ENCODE assay signal across 8 mouse cellular contexts in genomic region chr10:121739548-121740505, GRCm38 (mm10). TPM values are rescaled to one million over a fixed set of nuclear protein-coding genes. Genes with fewer than 3 reads are reported as not detected.
A peak's percentile ranks its signal among the peaks of the same experiment; 100 is the strongest.
DNase-seq lines count a peak whose midpoint lies in the region; ATAC-seq and TF ChIP-seq lines count a peak whose summit lies in the region.

BC048403 (plus strand) TSS chr10:121739937.

- H3K27me3 ChIP-seq in MEL (ENCODE audit: control insufficient read depth in 1 of 2, insufficient read depth in 2 of 2, low read length in 2 of 2): no peaks in the 10 kb centered on the region
- no peaks in the 10 kb centered on the region for H3K27me3 ChIP-seq in cerebellum, adult 2 months (ENCODE audit: control insufficient read depth, insufficient read depth, low read length)
- H3K27me3 ChIP-seq in hindbrain, embryonic 10.5 days (ENCODE audit: insufficient read depth, poor library complexity, severe bottlenecking): no peaks in the 10 kb centered on the region
- H3K27me3 ChIP-seq in lung, postnatal 0 days (replicated peaks; ENCODE audit: insufficient read depth, low read length): no peaks in the 10 kb centered on the region

- WGBS in cerebellum, adult 2 months: under 1% methylated on average over 68 of the region's 68 CpGs
- WGBS in hindbrain, embryonic 10.5 days: 1% methylated on average over 68 of the region's 68 CpGs
- WGBS in lung, postnatal 0 days: 2% methylated on average over 64 of the region's 68 CpGs

- DNase-seq in MEL (ENCODE audit: low read depth, low spot score): peak; percentile 91
- peak; percentile 89 to 91 for DNase-seq in cerebellum, adult 2 months
- peak; percentile 85 for DNase-seq in forelimb bud, embryonic 11.5 days (ENCODE audit: low read depth, low spot score)
- peak; percentile 88 for DNase-seq in hindbrain, embryonic 10.5 days (ENCODE audit: low spot score)
- DNase-seq in layer of hippocampus, adult 9-11 months: peak; percentile 84
- peak; percentile 88 for DNase-seq in lung, postnatal 0 days (ENCODE audit: low spot score)
- peak; percentile 83 for DNase-seq in ovary, postnatal 14 days (ENCODE audit: low spot score)
- DNase-seq in thymus, postnatal 14 days: peak; percentile 91

- no peak for TF ChIP-seq CTCF in MEL (IDR thresholded peaks at IDR 0.05 in 2 of 3, conservative IDR thresholded peaks at IDR 0.05 in 1 of 3; ENCODE audit: control insufficient read depth in 1 of 3, insufficient read depth in 1 of 3, low read depth in 2 of 3, low read length in 3 of 3, poor library complexity in 1 of 3, severe bottlenecking in 1 of 3)
- TF ChIP-seq CTCF in cerebellum, adult 2 months (IDR thresholded peaks at IDR 0.05; ENCODE audit: borderline replicate concordance, insufficient read depth, low read depth, low read length): no peak
- TF ChIP-seq CTCF in lung, postnatal 0 days (IDR thresholded peaks at IDR 0.05): peak; percentile 22; the same call in 1 of the 2 replicates

- peak within 1 kb of the TSS; percentile 99 for H3K4me2 ChIP-seq in lung, postnatal 0 days (replicated peaks; ENCODE audit: low read depth, low read length)

- peak within 1 kb of the TSS; percentile 75 for H3K9ac ChIP-seq in MEL (ENCODE audit: control insufficient read depth, low read depth, low read length, poor library complexity, severe bottlenecking)
- peak within 1 kb of the TSS; percentile 53 for H3K9ac ChIP-seq in lung, postnatal 0 days (replicated peaks; ENCODE audit: low read depth)

- TF ChIP-seq EP300 in MEL (IDR thresholded peaks at IDR 0.05; ENCODE audit: low read depth in 1 of 2, low read length in 2 of 2): 0 out of 4 replicates have a peak, but pooled peaks of 1 of the 2 experiments have one; percentile 21
- no peak for TF ChIP-seq EP300 in lung, postnatal 0 days (IDR thresholded peaks at IDR 0.05)

- H3K4me1 ChIP-seq in MEL (ENCODE audit: control insufficient read depth in 1 of 2, insufficient read depth in 2 of 2, low read length in 2 of 2): peaks cover 6 to 7% of the 10 kb centered on the region in 2 experiments; a peak in 3 of 4 replicates
- H3K4me1 ChIP-seq in cerebellum, adult 2 months (ENCODE audit: control insufficient read depth, insufficient read depth, low read length): no peaks in the 10 kb centered on the region
- peaks cover 35% of the 10 kb centered on the region for H3K4me1 ChIP-seq in hindbrain, embryonic 10.5 days (replicated peaks)
- H3K4me1 ChIP-seq in lung, postnatal 0 days (ENCODE audit: insufficient read depth, low read depth, low read length): no peaks in the 10 kb centered on the region

- no peak for TF ChIP-seq RAD21 in MEL (IDR thresholded peaks at IDR 0.05; ENCODE audit: low read depth, low read length)

- no peaks in the 10 kb centered on the region for H3K9me3 ChIP-seq in MEL (replicated peaks; ENCODE audit: insufficient read depth, low read length)
- no peaks in the 10 kb centered on the region for H3K9me3 ChIP-seq in hindbrain, embryonic 10.5 days
- no peaks in the 10 kb centered on the region for H3K9me3 ChIP-seq in lung, postnatal 0 days (ENCODE audit: low read length)

- peak within 1 kb of the TSS; percentile 66 to 74 for H3K4me3 ChIP-seq in MEL (ENCODE audit: control insufficient read depth in 1 of 2, insufficient read depth in 1 of 2, low read depth in 2 of 2, low read length in 2 of 2)
- peak within 1 kb of the TSS; percentile 77 for H3K4me3 ChIP-seq in cerebellum, adult 2 months (replicated peaks; ENCODE audit: insufficient read depth, low read depth, low read length)
- peak within 1 kb of the TSS; percentile 85 for H3K4me3 ChIP-seq in hindbrain, embryonic 10.5 days
- peak within 1 kb of the TSS; percentile 78 for H3K4me3 ChIP-seq in lung, postnatal 0 days (ENCODE audit: low read depth, low read length)

- peak; percentile 94 for ATAC-seq in lung, postnatal 0 days

- peak within 1 kb of the TSS; percentile 44 for H3K27ac ChIP-seq in MEL (ENCODE audit: control insufficient read depth, low read depth, low read length)
- peak within 1 kb of the TSS; percentile 88 for H3K27ac ChIP-seq in cerebellum, adult 2 months (ENCODE audit: insufficient read depth, low read length)
- H3K27ac ChIP-seq in hindbrain, embryonic 10.5 days: peak within 1 kb of the TSS; percentile 96
- peak within 1 kb of the TSS; percentile 71 for H3K27ac ChIP-seq in lung, postnatal 0 days (ENCODE audit: low read length)

- peaks cover under 1 to 10% of the 10 kb centered on the region in 2 experiments; a peak in 3 of 4 replicates for H3K36me3 ChIP-seq in MEL (ENCODE audit: control insufficient read depth in 1 of 2, insufficient read depth in 2 of 2, low read length in 2 of 2)
- peaks cover 5% of the 10 kb centered on the region for H3K36me3 ChIP-seq in hindbrain, embryonic 10.5 days
- H3K36me3 ChIP-seq in lung, postnatal 0 days (ENCODE audit: insufficient read depth, low read length): no peaks in the 10 kb centered on the region

- H3K79me2 ChIP-seq in MEL (ENCODE audit: control insufficient read depth, insufficient read depth, low read length, poor library complexity): peaks cover 20% of the 10 kb centered on the region

- TF ChIP-seq POLR2A in MEL (IDR thresholded peaks at IDR 0.05; ENCODE audit: control insufficient read depth in 1 of 2, insufficient read depth in 1 of 2, low read depth in 1 of 2, low read length in 2 of 2, poor library complexity in 1 of 2): peak; percentile 70 to 91; a peak in 3 of 4 replicates
- TF ChIP-seq POLR2A in cerebellum, adult 2 months (IDR thresholded peaks at IDR 0.05; ENCODE audit: borderline replicate concordance, insufficient read depth, low read length): peak; percentile 75; the same call in 1 of the 2 replicates

TF ChIP-seq in MEL, 35 proteins besides CTCF, POLR2A, EP300 and RAD21 (continues in another document):
- no peak for TF ChIP-seq TAL1 (IDR thresholded peaks at IDR 0.05; ENCODE audit: low read length)
- no peak for TF ChIP-seq MYB (IDR thresholded peaks at IDR 0.05; ENCODE audit: low read depth, low read length)
- peak; percentile 87 for TF ChIP-seq USF1 (IDR thresholded peaks at IDR 0.05; ENCODE audit: low read depth, low read length)
- no peak for TF ChIP-seq JUND (IDR thresholded peaks at IDR 0.05; ENCODE audit: low read depth, low read length)
- TF ChIP-seq HCFC1 (IDR thresholded peaks at IDR 0.05; ENCODE audit: low read depth, low read length): peak; percentile 71
- TF ChIP-seq MXI1 (IDR thresholded peaks at IDR 0.05; ENCODE audit: low read depth, low read length): peak; percentile 100
- no peak for TF ChIP-seq KAT2A (conservative IDR thresholded peaks at IDR 0.05; ENCODE audit: low read depth, low read length)
- TF ChIP-seq ETS1 (IDR thresholded peaks at IDR 0.05; ENCODE audit: low read depth, low read length): peak; percentile 85
- no peak for TF ChIP-seq ZKSCAN1 (IDR thresholded peaks at IDR 0.05; ENCODE audit: low read depth, low read length)
- TF ChIP-seq POLR2AphosphoS2 (IDR thresholded peaks at IDR 0.05; ENCODE audit: low read length): peak; percentile 67; the same call in 1 of the 2 replicates
- TF ChIP-seq GATA1 (IDR thresholded peaks at IDR 0.05; ENCODE audit: low read depth, low read length): peak; percentile 73
- no peak for TF ChIP-seq POLR2AphosphoS5 (IDR thresholded peaks at IDR 0.05; ENCODE audit: borderline replicate concordance, low read depth, low read length)
- TF ChIP-seq RCOR1 (IDR thresholded peaks at IDR 0.05; ENCODE audit: low read depth, low read length): no peak
- peak; percentile 77; the same call in 1 of the 2 replicates for TF ChIP-seq GABPA (IDR thresholded peaks at IDR 0.05; ENCODE audit: low read depth, low read length)
- no peak for TF ChIP-seq SMC3 (IDR thresholded peaks at IDR 0.05; ENCODE audit: low read depth, low read length)
- TF ChIP-seq SIN3A (IDR thresholded peaks at IDR 0.05; ENCODE audit: low read length): peak; percentile 98
- TF ChIP-seq BHLHE40 (IDR thresholded peaks at IDR 0.05; ENCODE audit: borderline replicate concordance, low read depth, low read length): no peak
- TF ChIP-seq ZC3H11A (IDR thresholded peaks at IDR 0.05; ENCODE audit: low read depth, low read length): no peak
- TF ChIP-seq ZNF384 (IDR thresholded peaks at IDR 0.05; ENCODE audit: low read depth, low read length): no peak
- TF ChIP-seq ELF1 (IDR thresholded peaks at IDR 0.05; ENCODE audit: low read depth, low read length): peak; percentile 99
- no peak for TF ChIP-seq E2F4 (IDR thresholded peaks at IDR 0.05; ENCODE audit: borderline replicate concordance, low read depth, low read length)
- peak; percentile 81 for TF ChIP-seq NRF1 (IDR thresholded peaks at IDR 0.05; ENCODE audit: insufficient read depth, low read depth, low read length, poor library complexity, severe bottlenecking)
- 0 out of 2 replicates have a peak, but pooled peaks have one; percentile 9 for TF ChIP-seq TCF12 (IDR thresholded peaks at IDR 0.05; ENCODE audit: low read depth, low read length)
- no peak for TF ChIP-seq MEF2A (IDR thresholded peaks at IDR 0.05; ENCODE audit: extremely low read depth, insufficient replicate concordance, low read depth, low read length, poor library complexity, severe bottlenecking)
- peak; percentile 96 for TF ChIP-seq MAX (IDR thresholded peaks at IDR 0.05; ENCODE audit: low read length)
- no peak for TF ChIP-seq UBTF (IDR thresholded peaks at IDR 0.05; ENCODE audit: borderline replicate concordance, insufficient read depth, low read depth, low read length)
- TF ChIP-seq MAZ (IDR thresholded peaks at IDR 0.05; ENCODE audit: low read depth, low read length): no peak; the same call in 1 of the 2 replicates
- no peak for TF ChIP-seq CHD1 (IDR thresholded peaks at IDR 0.05; ENCODE audit: low read depth, low read length)
- no peak for TF ChIP-seq CHD2 (IDR thresholded peaks at IDR 0.05; ENCODE audit: low read length)
- no peak for TF ChIP-seq TBP (IDR thresholded peaks at IDR 0.05; ENCODE audit: low read depth, low read length)
- peak; percentile 98 for TF ChIP-seq MYC (IDR thresholded peaks at IDR 0.05; ENCODE audit: low read depth, low read length)
- TF ChIP-seq USF2 (IDR thresholded peaks at IDR 0.05; ENCODE audit: borderline replicate concordance in 1 of 2, insufficient read depth in 1 of 2, low read depth in 1 of 2, low read length in 2 of 2): no peak
- TF ChIP-seq NELFE (IDR thresholded peaks at IDR 0.05; ENCODE audit: low read depth, low read length): peak; percentile 86
- TF ChIP-seq MAFK (IDR thresholded peaks at IDR 0.05; ENCODE audit: borderline replicate concordance, low read depth, low read length): no peak

RNA-seq across cellular contexts. Expression of gene BC048403, which starts in this region (rescaled TPM):
- total RNA-seq in MEL (2012; rRNA removed): 2.5 and 2.7 TPM in 2 replicates
- polyA plus RNA-seq in MEL (2012; ENCODE audit: insufficient read depth in 1 of 2, insufficient read length in 2 of 2, low read depth in 1 of 2, low replicate concordance in 2 of 2, missing spikeins in 1 of 2): 10 to 100 TPM in 1 of 2 experiments, not detected in 1; 11.6 TPM
- polyA plus RNA-seq in cerebellum, adult 2 months (2012; rRNA removed): 6.6 TPM in 2 replicates
- polyA plus RNA-seq in hindbrain, embryonic 10.5 days (2016; fragmentation: Nextera tagmentation; extraction: Ambion mirVana): 2.5 and 3.0 TPM in 2 replicates
- polyA plus RNA-seq in lung, postnatal 0 days (2015; fragmentation: Nextera tagmentation; extraction: Ambion mirVana): 2.5 and 3.0 TPM in 2 replicates

Comparison
In these comparisons a context has a peak if more than half of its experiments do, and no peak if none do; other contexts are left out.
1. Peak in every context shown above with its lines: DNase-seq, ATAC-seq, H3K4me3 ChIP-seq and H3K27ac ChIP-seq.
2. H3K27ac ChIP-seq: peak in every context shown above with its lines; median percentile 96 in hindbrain, embryonic 10.5 days; 88 in cerebellum, adult 2 months; 71 in lung, postnatal 0 days; 44 in MEL.